Mouse (Mus musculus) heart, postnatal 25 days (tissue): Measurements from ENCODE around the gene Ephb1. TPM values are rescaled to one million over a fixed set of nuclear protein-coding genes. Genes with fewer than 3 reads are reported as not detected.

Source experiments
- DNase-seq: peaks from one replicate; pipeline ENCODE4 v3.0.0; 2022; ENCODE audit warnings: low spot score
- intact Hi-C: fragments of 180-260 bp; cut with DNase I; formaldehyde crosslinking; loops from one replicate; pipeline ENCODE4 v1.15.1; 2025
- total RNA-seq, 2 experiments: library from RNA; stranded (reverse); gene quantifications; 2 replicates each; pipeline ENCODE4 v1.2.3; 2021

The Ephb1 gene
- total RNA-seq, 2 experiments from 2014 or later, result 19.5 to 21.0 TPM

GRCm38 (mm10) chr9:101956228-101956627 lies 398.3 kb downstream of the Ephb1 start:
- no peak for DNase-seq
- intact Hi-C loops, result no loop called here

GRCm38 (mm10) chr9:101954529-101954928 lies 400.0 kb downstream of the Ephb1 start:
- intact Hi-C loops, result no loop called here

GRCm38 (mm10) chr9:101950101-101950500 lies 404.4 kb downstream of the Ephb1 start:
- DNase-seq, result no peak
- intact Hi-C loops, result no loop called here

More at GRCm38 (mm10) chr9:101954529-101954928, 400.0 kb downstream of the Ephb1 start:
- DNase-seq, result no peak

GRCm38 (mm10) chr9:101945814-101946213 lies 408.7 kb downstream of the Ephb1 start:
- intact Hi-C loops, result no loop called here
- DNase-seq, result no peak

GRCm38 (mm10) chr9:101945326-101945725 lies 409.2 kb downstream of the Ephb1 start:
- intact Hi-C loops, result no loop called here
- no peak for DNase-seq

GRCm38 (mm10) chr9:101942058-101942669 lies 412.3 kb downstream of the Ephb1 start:
- intact Hi-C loops, result no loop called here
- DNase-seq, result no peak

- no peak for DNase-seq
- intact Hi-C loops, result no loop called here
Measured at GRCm38 (mm10) chr9:101940182-101940581, 414.3 kb downstream of the Ephb1 start.

- intact Hi-C loops, result no loop called here
- no peak for DNase-seq
Measured at GRCm38 (mm10) chr9:101939006-101939405, 415.5 kb downstream of the Ephb1 start.

GRCm38 (mm10) chr9:101938066-101938465 lies 416.4 kb downstream of the Ephb1 start:
- intact Hi-C loops, result no loop called here
- no peak for DNase-seq

- intact Hi-C loops, result no loop called here
Measured at GRCm38 (mm10) chr9:101934887-101935286, 419.6 kb downstream of the Ephb1 start.

GRCm38 (mm10) chr9:101933946-101934573 lies 420.4 kb downstream of the Ephb1 start:
- intact Hi-C loops, result no loop called here
- no peak for DNase-seq

More at GRCm38 (mm10) chr9:101934887-101935286, 419.6 kb downstream of the Ephb1 start:
- no peak for DNase-seq

GRCm38 (mm10) chr9:101924829-101925228 lies 429.7 kb downstream of the Ephb1 start:
- intact Hi-C loops, result loop anchor here (10.0 kb wide), 1 partner anchor 430 kb away; the partner anchor contains the start of gene Ephb1
- DNase-seq, result no peak

- intact Hi-C loops, result loop anchor here (10.0 kb wide), 1 partner anchor 432 kb away; the partner anchor contains the start of gene Ephb1
- no peak for DNase-seq
Measured at GRCm38 (mm10) chr9:101922846-101923245, 431.6 kb downstream of the Ephb1 start.

GRCm38 (mm10) chr9:101919324-101919723 lies 435.2 kb downstream of the Ephb1 start:
- intact Hi-C loops, result no loop called here

GRCm38 (mm10) chr9:101918771-101919170 lies 435.7 kb downstream of the Ephb1 start:
- intact Hi-C loops, result no loop called here
- no peak for DNase-seq

More at GRCm38 (mm10) chr9:101919324-101919723, 435.2 kb downstream of the Ephb1 start:
- DNase-seq, result no peak

GRCm38 (mm10) chr9:101915082-101915481 lies 439.4 kb downstream of the Ephb1 start:
- intact Hi-C loops, result no loop called here
- DNase-seq, result no peak

- DNase-seq, result no peak
- intact Hi-C loops, result no loop called here
Measured at GRCm38 (mm10) chr9:101911176-101911866, 443.2 kb downstream of the Ephb1 start.

- intact Hi-C loops, result no loop called here
- DNase-seq, result no peak
Measured at GRCm38 (mm10) chr9:101909491-101909890, 445.0 kb downstream of the Ephb1 start.

GRCm38 (mm10) chr9:101908849-101909248 lies 445.6 kb downstream of the Ephb1 start:
- intact Hi-C loops, result no loop called here
- no peak for DNase-seq

GRCm38 (mm10) chr9:101907747-101908255 lies 446.7 kb downstream of the Ephb1 start:
- no peak for DNase-seq
- intact Hi-C loops, result no loop called here

GRCm38 (mm10) chr9:101903406-101903805 lies 451.1 kb downstream of the Ephb1 start:
- no peak for DNase-seq
- intact Hi-C loops, result no loop called here
